Mouse (Mus musculus) stomach, postnatal 0 days (tissue): Measurements from ENCODE around the gene Gif.

ENCODE experiments used
- CTCF ChIP-seq: IDR thresholded peaks from 2 replicates; pipeline ENCODE4 v1.5.1; 2016; ENCODE audit warnings: antibody characterized with exemption, low read depth, mild to moderate bottlenecking, moderate library complexity
- EP300 ChIP-seq: optimal IDR thresholded peaks from 2 replicates; pipeline ENCODE3; 2016; ENCODE audit warnings: antibody characterized with exemption

DNA sequence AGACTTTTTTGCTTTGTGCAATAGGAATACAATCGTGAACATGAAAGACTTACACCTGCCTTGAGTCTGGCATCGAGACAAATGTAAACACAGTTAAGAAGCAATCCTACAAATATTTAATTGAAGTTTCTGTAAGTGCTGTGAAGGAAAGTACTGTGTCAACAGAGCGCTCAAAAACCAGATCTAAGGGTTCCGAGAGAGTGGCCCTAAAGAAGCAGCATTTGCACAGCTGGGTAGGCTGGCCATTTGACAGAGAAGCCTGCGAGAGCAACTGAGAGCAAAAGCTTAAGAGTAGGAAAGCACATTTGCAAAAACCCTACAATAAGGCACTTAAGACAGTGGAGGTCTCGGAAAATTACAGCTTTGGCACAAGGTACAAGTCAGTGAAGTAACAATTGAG, 23.1 kb upstream of the Gif start:
- TF ChIP-seq CTCF, result no peak
- no peak for TF ChIP-seq EP300
